Mouse (Mus musculus): ENCODE measurements at regions not wholly inside any gene's neighbourhood (a gene's known extent, or its start where the extent isn't known, plus 50 kb on each side); places are given as distances from the start of the nearest gene placed in this dataset.

GRCm38 (mm10) chr15:61448482-61448881 lies 525.7 kb upstream of the A1bg start:
- no peak for TF ChIP-seq CTCF (IDR thresholded peaks at IDR 0.05; ENCODE audit: control insufficient read depth, insufficient read depth, low read length)
- TF ChIP-seq POLR2A (IDR thresholded peaks at IDR 0.05; ENCODE audit: borderline replicate concordance, control insufficient read depth, low read depth, low read length), result no peak
